Mouse (Mus musculus) intestine, embryonic 16.5 days (tissue): ENCODE measurements around the gene Appbp2. TPM values are rescaled to one million over a fixed set of nuclear protein-coding genes. Genes with fewer than 3 reads are reported as not detected.
A peak's percentile ranks its signal among the peaks of the same experiment; 100 is the strongest.

ENCODE experiments used
- ATAC-seq: fragments of 200-750 bp; cut with Nextera tagmentation; 2 replicates; pipeline ENCODE4 v1.8.0; 2017; ENCODE audit warnings: moderate TSS enrichment, moderate library complexity
- H3K27ac ChIP-seq: fragments of 300-500 bp; sonication (generic); 2 replicates; pipeline ENCODE4 v1.5.1; 2014; ENCODE audit warnings: mild to moderate bottlenecking, low read length
- H3K27me3 ChIP-seq: fragments of 300-500 bp; sonication (generic); replicated peaks from 2 replicates; pipeline ENCODE4 v1.6.1; 2014; ENCODE audit warnings: low read length, control low read depth, mixed read lengths; ENCODE audit not compliant: control insufficient read depth, insufficient read depth
- H3K36me3 ChIP-seq: fragments of 300-500 bp; sonication (generic); 2 replicates; pipeline ENCODE4 v1.6.1; 2014; ENCODE audit warnings: low read length, control low read depth; ENCODE audit not compliant: control insufficient read depth, insufficient read depth
- H3K4me1 ChIP-seq: fragments of 300-500 bp; sonication (generic); 2 replicates; pipeline ENCODE4 v1.6.1; 2014; ENCODE audit warnings: low read length, control low read depth, mixed read lengths; ENCODE audit not compliant: control insufficient read depth, insufficient read depth
- H3K4me2 ChIP-seq: fragments of 300-500 bp; sonication (generic); 2 replicates; pipeline ENCODE4 v1.6.1; 2014; ENCODE audit warnings: low read depth, low read length, control low read depth
- H3K4me3 ChIP-seq: fragments of 300-500 bp; sonication (generic); 2 replicates; pipeline ENCODE4 v1.5.1; 2014; ENCODE audit warnings: mild to moderate bottlenecking, low read length
- H3K9ac ChIP-seq: fragments of 300-500 bp; sonication (generic); 2 replicates; pipeline ENCODE4 v1.6.1; 2014; ENCODE audit warnings: low read depth, low read length
- H3K9me3 ChIP-seq: fragments of 300-500 bp; sonication (generic); 2 replicates; pipeline ENCODE4 v1.6.1; 2016; ENCODE audit warnings: low read length, control low read depth; ENCODE audit not compliant: control insufficient read depth
- WGBS: fragments of 180-500 bp; shearing (Covaris S2); extraction: QIAGEN DNeasy Blood & Tissue Kit; methylation state at CpG from one replicate; pipeline ENCODE4 v1.1.7; 2014; 5-methylcytosine and 5-hydroxymethylcytosine counted together
- polyA plus RNA-seq: library from polyadenylated mRNA; unstranded; fragments of >200 nt; fragmentation: Nextera tagmentation; extraction: Ambion mirVana; gene quantifications from 2 replicates; pipeline ENCODE4 v1.2.1, GENCODE M21; 2015

The Appbp2 gene
- polyA plus RNA-seq, 1 experiment from 2014 or later = 31.1 TPM

DNA sequence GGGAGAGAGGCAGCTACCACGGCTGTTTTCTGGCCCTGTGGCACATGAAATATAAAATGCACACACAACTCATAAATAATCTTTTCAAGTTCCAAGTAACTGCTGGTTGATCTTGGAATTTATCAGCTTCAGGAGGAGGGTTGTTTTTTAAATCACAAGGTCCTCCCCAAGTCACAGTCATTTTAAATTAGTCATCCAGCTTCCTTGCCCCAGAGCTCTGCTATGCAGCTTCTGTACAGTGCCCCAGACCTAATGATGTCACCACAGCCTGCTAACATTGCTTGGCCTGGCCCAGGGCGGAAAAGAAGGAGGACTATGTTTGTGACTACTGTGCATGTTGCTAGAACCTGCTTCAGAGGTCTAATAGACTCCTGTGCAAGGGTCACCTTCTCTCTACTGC is 77.6 kb downstream of the Appbp2 start:
- no peak for ATAC-seq
- H3K9me3 ChIP-seq = no peaks in the 10 kb centered on the region
- WGBS = 60% methylated on average over 2 of the region's 2 CpGs
- H3K27ac ChIP-seq = no peak overlapping the region
- H3K9ac ChIP-seq = no peak overlapping the region
- H3K36me3 ChIP-seq = no peaks in the 10 kb centered on the region
- H3K4me2 ChIP-seq = no peak overlapping the region
- H3K27me3 ChIP-seq = no peaks in the 10 kb centered on the region
- no peak overlapping the region for H3K4me3 ChIP-seq
- no peaks in the 10 kb centered on the region for H3K4me1 ChIP-seq

DNA sequence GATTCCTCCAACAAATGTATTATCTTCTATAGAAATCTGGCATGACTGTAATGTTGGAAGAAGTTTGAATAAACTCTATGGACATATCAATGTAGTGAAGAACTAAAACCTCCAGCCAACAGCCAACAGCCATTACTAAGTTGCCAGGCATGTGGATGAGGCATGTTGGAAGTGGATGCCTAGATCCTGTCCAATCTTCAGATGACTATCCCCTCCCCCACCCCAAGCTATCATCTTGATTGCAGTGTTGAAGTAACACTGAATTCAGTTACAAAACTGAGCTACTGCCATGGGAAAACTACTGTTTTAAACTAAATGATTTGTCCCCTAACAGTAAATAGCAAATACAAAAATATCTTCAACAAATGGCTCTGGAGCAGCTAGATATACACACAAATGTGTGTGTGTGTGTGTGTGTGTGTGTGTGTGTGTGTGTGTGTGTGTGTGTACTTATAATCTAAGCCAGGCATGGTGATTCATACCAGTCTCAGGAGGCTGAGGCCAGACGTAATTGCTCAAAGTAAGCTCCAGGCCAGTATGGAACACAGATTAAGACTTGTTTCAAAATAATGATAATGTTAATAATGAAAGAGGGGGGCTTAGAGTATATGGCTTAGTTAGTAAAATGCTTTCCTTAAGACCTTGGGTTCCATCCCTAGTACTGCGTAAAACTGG is 82.5 kb downstream of the Appbp2 start:
- no peak overlapping the region for H3K4me2 ChIP-seq
- H3K36me3 ChIP-seq = no peaks in the 10 kb centered on the region
- no peak for ATAC-seq
- WGBS = 93% methylated on average over 2 of the region's 2 CpGs
- H3K9me3 ChIP-seq = no peaks in the 10 kb centered on the region
- no peaks in the 10 kb centered on the region for H3K4me1 ChIP-seq
- no peak overlapping the region for H3K9ac ChIP-seq
- H3K4me3 ChIP-seq = no peak overlapping the region
- no peaks in the 10 kb centered on the region for H3K27me3 ChIP-seq
- H3K27ac ChIP-seq = no peak overlapping the region

GRCm38 (mm10) chr11:85139581-85140540 is 95.1 kb downstream of the Appbp2 start, which contains the start of gene Usp32:
TSS of gene Usp32 (minus strand) at chr11:85140161.
- ATAC-seq = peak; percentile 98
- Histone ChIP-seq H3K4me2 (peak within 1 kb of the TSS; percentile 71), H3K27ac (peak within 1 kb of the TSS; percentile 84), H3K4me1 (peaks cover 3% of the 10 kb centered on the region), H3K27me3 (no peaks in the 10 kb centered on the region), H3K36me3 (no peaks in the 10 kb centered on the region), H3K9me3 (no peaks in the 10 kb centered on the region), H3K4me3 (peak within 1 kb of the TSS; percentile 85), H3K9ac (peak within 1 kb of the TSS; percentile 85)
- 1% methylated on average over 75 of the region's 94 CpGs for WGBS

DNA sequence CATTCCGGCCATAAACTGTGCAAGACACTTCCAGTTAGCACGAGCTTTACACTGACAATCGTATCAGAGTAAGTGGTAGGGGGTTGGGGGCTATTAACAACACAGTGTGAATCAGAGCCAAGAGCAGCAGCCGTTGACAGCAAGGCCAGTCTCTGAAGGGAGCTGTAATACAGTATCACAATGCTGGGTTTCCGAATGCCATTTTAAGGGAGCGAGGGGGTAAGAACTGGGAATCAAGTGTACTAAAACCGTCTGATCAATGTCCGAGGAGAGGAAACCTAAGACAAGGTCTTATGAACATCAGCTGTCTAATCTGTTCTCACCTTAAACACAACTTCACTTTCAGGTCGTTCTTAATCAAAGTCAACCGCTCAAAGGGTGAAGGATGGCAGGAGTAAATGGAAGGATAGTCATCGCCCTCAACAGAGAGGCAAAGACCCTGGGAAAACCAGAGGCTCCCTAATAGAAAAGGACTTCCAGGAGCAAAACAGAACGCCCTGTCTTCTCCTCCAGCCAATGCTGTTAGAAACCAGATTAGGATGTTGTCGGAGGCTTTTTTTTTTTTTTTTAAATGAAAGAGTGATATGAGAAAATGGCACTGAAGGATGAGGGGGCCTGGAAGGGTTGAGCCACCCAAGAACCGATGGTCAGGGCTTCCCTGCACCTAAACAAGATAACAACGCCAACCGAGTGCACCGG is 96.0 kb downstream of the Appbp2 start:
- WGBS = 1% methylated on average over 17 of the region's 17 CpGs
- peak overlapping the region; percentile 85 for H3K4me3 ChIP-seq

More for the DNA sequence above, 96.0 kb downstream of the Appbp2 start:
- no peak for ATAC-seq
- Histone ChIP-seq H3K27me3 (no peaks in the 10 kb centered on the region), H3K27ac (peak overlapping the region; percentile 76; the same call in 1 of the 2 replicates), H3K9me3 (no peaks in the 10 kb centered on the region), H3K4me2 (peak overlapping the region; percentile 62), H3K36me3 (no peaks in the 10 kb centered on the region), H3K4me1 (peaks cover 3% of the 10 kb centered on the region), H3K9ac (peak overlapping the region; percentile 85)

Other genes with a start within 250 kb of the Appbp2 start
- 3.1 and 3.9 TPM in 2 replicates for gene Usp32, start 95.0 kb downstream of the Appbp2 start, polyA plus RNA-seq
- not detected in 2 replicates for gene 1700125H20Rik, start 64.7 kb downstream of the Appbp2 start, polyA plus RNA-seq
- gene Ppm1d, start 76.1 kb upstream of the Appbp2 start, polyA plus RNA-seq = 8.3 and 8.7 TPM in 2 replicates
- gene Bcas3, start 118.0 kb upstream of the Appbp2 start, polyA plus RNA-seq = 15.4 and 20.2 TPM in 2 replicates